Mouse (Mus musculus): ENCODE measurements around the gene Fbxw9.

DNA sequence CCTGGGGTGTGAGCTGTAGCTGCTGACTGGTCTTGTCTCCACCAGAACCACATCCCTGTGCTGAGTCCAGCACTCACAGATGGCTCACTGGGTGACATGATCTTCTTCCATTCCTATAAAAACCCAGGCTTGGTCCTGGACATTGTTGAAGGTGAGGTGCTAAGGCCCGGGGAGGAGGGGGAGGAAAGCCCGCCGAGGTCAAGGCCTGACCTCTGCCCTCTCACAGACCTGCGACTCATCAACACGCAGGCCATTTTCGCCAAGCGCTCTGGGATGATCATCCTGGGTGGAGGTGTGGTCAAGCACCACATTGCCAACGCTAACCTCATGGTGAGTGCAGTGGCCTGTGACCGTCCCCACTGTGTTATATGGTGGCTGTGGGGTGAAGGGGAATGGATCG lies 14.3 kb downstream of the Fbxw9 start:
- TF ChIP-seq CTCF (IDR thresholded peaks at IDR 0.05; ENCODE audit: low read depth, low read length) (no peak), POLR2AphosphoS5 (IDR thresholded peaks at IDR 0.05; ENCODE audit: insufficient replicate concordance, low read depth, low read length) (no peak)

All from G1E (cell line).